Mouse (Mus musculus): ENCODE results near the gene Tbc1d10a. TPM values are rescaled to one million over a fixed set of nuclear protein-coding genes. Genes with fewer than 3 reads are reported as not detected.

Tbc1d10a gene
- polyA plus RNA-seq, 1 experiment from 2014 or later = 31.0 TPM

- 79% methylated on average over 16 of the region's 16 CpGs for WGBS
- H3K9me3 ChIP-seq = no peaks in the 10 kb centered on the region
- H3K27me3 ChIP-seq (replicated peaks; ENCODE audit: low read depth, poor library complexity, severe bottlenecking) = no peaks in the 10 kb centered on the region
- no peak for DNase-seq (ENCODE audit: low spot score)
- H3K27ac ChIP-seq (replicated peaks) = no peak within 1 kb of the TSS
- no peaks in the 10 kb centered on the region for H3K36me3 ChIP-seq (replicated peaks)
- no peaks in the 10 kb centered on the region; the same call in 1 of the 2 replicates for H3K4me1 ChIP-seq
- H3K4me3 ChIP-seq = no peak within 1 kb of the TSS
Measured at GRCm38 (mm10) chr11:4235665-4236545, 49.3 kb downstream of the Tbc1d10a start, which contains the start of gene Osm. TSS of gene Osm (plus strand) at chr11:4236420.

GRCm38 (mm10) chr11:4236546-4237067 is 50.0 kb downstream of the Tbc1d10a start:
- Histone ChIP-seq H3K36me3 (replicated peaks) (no peaks in the 10 kb centered on the region), H3K4me3 (no peak overlapping the region), H3K27ac (replicated peaks) (no peak overlapping the region), H3K27me3 (replicated peaks; ENCODE audit: low read depth, poor library complexity, severe bottlenecking) (no peaks in the 10 kb centered on the region), H3K9me3 (no peaks in the 10 kb centered on the region), H3K4me1 (no peaks in the 10 kb centered on the region; the same call in 1 of the 2 replicates)
- WGBS = 90% methylated on average over 21 of the region's 21 CpGs
- DNase-seq (ENCODE audit: low spot score) = no peak

- Histone ChIP-seq H3K9me3 (no peaks in the 10 kb centered on the region), H3K36me3 (replicated peaks) (no peaks in the 10 kb centered on the region), H3K27ac (replicated peaks) (no peak overlapping the region), H3K4me3 (no peak overlapping the region), H3K27me3 (replicated peaks; ENCODE audit: low read depth, poor library complexity, severe bottlenecking) (no peaks in the 10 kb centered on the region), H3K4me1 (no peaks in the 10 kb centered on the region; the same call in 1 of the 2 replicates)
- no peak for DNase-seq (ENCODE audit: low spot score)
- 85% methylated on average over 18 of the region's 18 CpGs for WGBS
Measured at GRCm38 (mm10) chr11:4237389-4237912, 50.9 kb downstream of the Tbc1d10a start.

GRCm38 (mm10) chr11:4238167-4238566 is 51.6 kb downstream of the Tbc1d10a start:
- no peaks in the 10 kb centered on the region; the same call in 1 of the 2 replicates for H3K4me1 ChIP-seq
- no peak for DNase-seq (ENCODE audit: low spot score)
- 88% methylated on average over 6 of the region's 6 CpGs for WGBS

GRCm38 (mm10) chr11:4239691-4240090 is 53.1 kb downstream of the Tbc1d10a start:
- Histone ChIP-seq H3K9me3 (no peaks in the 10 kb centered on the region), H3K4me1 (no peaks in the 10 kb centered on the region; the same call in 1 of the 2 replicates), H3K27me3 (replicated peaks; ENCODE audit: low read depth, poor library complexity, severe bottlenecking) (no peaks in the 10 kb centered on the region), H3K4me3 (no peak overlapping the region), H3K27ac (replicated peaks) (no peak overlapping the region), H3K36me3 (replicated peaks) (no peaks in the 10 kb centered on the region)
- 92% methylated on average over 23 of the region's 23 CpGs for WGBS
- no peak for DNase-seq (ENCODE audit: low spot score)

More at GRCm38 (mm10) chr11:4238167-4238566, 51.6 kb downstream of the Tbc1d10a start:
- H3K4me3 ChIP-seq = no peak overlapping the region
- no peak overlapping the region for H3K27ac ChIP-seq (replicated peaks)
- no peaks in the 10 kb centered on the region for H3K9me3 ChIP-seq
- H3K36me3 ChIP-seq (replicated peaks) = no peaks in the 10 kb centered on the region
- H3K27me3 ChIP-seq (replicated peaks; ENCODE audit: low read depth, poor library complexity, severe bottlenecking) = no peaks in the 10 kb centered on the region

- no peak for DNase-seq (ENCODE audit: low spot score)
- no peaks in the 10 kb centered on the region for H3K36me3 ChIP-seq (replicated peaks)
- no peak overlapping the region for H3K27ac ChIP-seq (replicated peaks)
- no peak overlapping the region for H3K4me3 ChIP-seq
- 74% methylated on average over 7 of the region's 7 CpGs for WGBS
- no peaks in the 10 kb centered on the region; the same call in 1 of the 2 replicates for H3K4me1 ChIP-seq
- H3K9me3 ChIP-seq = no peaks in the 10 kb centered on the region
- no peaks in the 10 kb centered on the region for H3K27me3 ChIP-seq (replicated peaks; ENCODE audit: low read depth, poor library complexity, severe bottlenecking)
Measured at GRCm38 (mm10) chr11:4240151-4240550, 53.6 kb downstream of the Tbc1d10a start.

- no peaks in the 10 kb centered on the region for H3K36me3 ChIP-seq (replicated peaks)
- WGBS = 79% methylated on average over 4 of the region's 4 CpGs
Measured at GRCm38 (mm10) chr11:4241180-4241579, 54.6 kb downstream of the Tbc1d10a start.

GRCm38 (mm10) chr11:4246126-4246525 is 59.5 kb downstream of the Tbc1d10a start:
- H3K27me3 ChIP-seq (replicated peaks; ENCODE audit: low read depth, poor library complexity, severe bottlenecking) = no peaks in the 10 kb centered on the region
- 63% methylated on average over 6 of the region's 6 CpGs for WGBS

More at GRCm38 (mm10) chr11:4241180-4241579, 54.6 kb downstream of the Tbc1d10a start:
- peaks cover 2% of the 10 kb centered on the region for H3K4me1 ChIP-seq
- no peak overlapping the region for H3K27ac ChIP-seq (replicated peaks)
- DNase-seq (ENCODE audit: low spot score) = no peak
- H3K4me3 ChIP-seq = no peak overlapping the region
- H3K27me3 ChIP-seq (replicated peaks; ENCODE audit: low read depth, poor library complexity, severe bottlenecking) = no peaks in the 10 kb centered on the region
- H3K9me3 ChIP-seq = no peaks in the 10 kb centered on the region

GRCm38 (mm10) chr11:4246623-4247022 is 60.0 kb downstream of the Tbc1d10a start:
- Histone ChIP-seq H3K36me3 (replicated peaks) (no peaks in the 10 kb centered on the region), H3K9me3 (no peaks in the 10 kb centered on the region), H3K27ac (replicated peaks) (no peak overlapping the region), H3K4me1 (peaks cover 21% of the 10 kb centered on the region; the same call in 1 of the 2 replicates), H3K4me3 (no peak overlapping the region), H3K27me3 (replicated peaks; ENCODE audit: low read depth, poor library complexity, severe bottlenecking) (no peaks in the 10 kb centered on the region)
- DNase-seq (ENCODE audit: low spot score) = no peak
- WGBS = 73% methylated on average over 4 of the region's 4 CpGs

More at GRCm38 (mm10) chr11:4246126-4246525, 59.5 kb downstream of the Tbc1d10a start:
- no peak overlapping the region for H3K27ac ChIP-seq (replicated peaks)
- no peak overlapping the region for H3K4me3 ChIP-seq
- DNase-seq (ENCODE audit: low spot score) = no peak
- no peaks in the 10 kb centered on the region for H3K36me3 ChIP-seq (replicated peaks)
- peaks cover 18% of the 10 kb centered on the region; the same call in 1 of the 2 replicates for H3K4me1 ChIP-seq
- no peaks in the 10 kb centered on the region for H3K9me3 ChIP-seq

- no peak overlapping the region for H3K4me3 ChIP-seq
- WGBS = 72% methylated on average over 14 of the region's 14 CpGs
Measured at GRCm38 (mm10) chr11:4247201-4247959, 60.8 kb downstream of the Tbc1d10a start.

GRCm38 (mm10) chr11:4249151-4249550 is 62.6 kb downstream of the Tbc1d10a start:
- Histone ChIP-seq H3K4me1 (peaks cover 21% of the 10 kb centered on the region; the same call in 1 of the 2 replicates), H3K9me3 (no peaks in the 10 kb centered on the region), H3K4me3 (no peak overlapping the region), H3K36me3 (replicated peaks) (no peaks in the 10 kb centered on the region), H3K27me3 (replicated peaks; ENCODE audit: low read depth, poor library complexity, severe bottlenecking) (no peaks in the 10 kb centered on the region), H3K27ac (replicated peaks) (no peak overlapping the region)
- DNase-seq (ENCODE audit: low spot score) = no peak
- WGBS = 91% methylated on average over 3 of the region's 3 CpGs

More at GRCm38 (mm10) chr11:4247201-4247959, 60.8 kb downstream of the Tbc1d10a start:
- no peaks in the 10 kb centered on the region for H3K27me3 ChIP-seq (replicated peaks; ENCODE audit: low read depth, poor library complexity, severe bottlenecking)
- no peaks in the 10 kb centered on the region for H3K9me3 ChIP-seq
- H3K4me1 ChIP-seq = peaks cover 21% of the 10 kb centered on the region; the same call in 1 of the 2 replicates
- H3K36me3 ChIP-seq (replicated peaks) = no peaks in the 10 kb centered on the region
- no peak for DNase-seq (ENCODE audit: low spot score)
- no peak overlapping the region for H3K27ac ChIP-seq (replicated peaks)

- 64% methylated on average over 7 of the region's 7 CpGs for WGBS
- Histone ChIP-seq H3K9me3 (no peaks in the 10 kb centered on the region), H3K4me3 (no peak overlapping the region), H3K4me1 (peaks cover 21% of the 10 kb centered on the region; the same call in 1 of the 2 replicates), H3K36me3 (replicated peaks) (no peaks in the 10 kb centered on the region), H3K27ac (replicated peaks) (no peak overlapping the region), H3K27me3 (replicated peaks; ENCODE audit: low read depth, poor library complexity, severe bottlenecking) (no peaks in the 10 kb centered on the region)
- DNase-seq (ENCODE audit: low spot score) = no peak
Measured at GRCm38 (mm10) chr11:4250290-4250689, 63.7 kb downstream of the Tbc1d10a start.

All from embryonic facial prominence, embryonic 10.5 days (tissue).